Mouse (Mus musculus) liver, postnatal 0 days (tissue): ENCODE results near the gene Rims3. TPM values are rescaled to one million over a fixed set of nuclear protein-coding genes. Genes with fewer than 3 reads are reported as not detected.
A peak's percentile ranks its signal among the peaks of the same experiment; 100 is the strongest.

Source experiments
- ATAC-seq: fragments of 200-750 bp; cut with Nextera tagmentation; 2 replicates; pipeline ENCODE4 v1.8.0; 2017; ENCODE audit warnings: mild to moderate bottlenecking, moderate library complexity
- DNase-seq: peaks from one replicate; pipeline ENCODE4 v3.0.0-alpha.2; 2016
- H3K27ac ChIP-seq: fragments of 300-500 bp; sonication (generic); 2 replicates; pipeline ENCODE4 v1.5.1; 2014; ENCODE audit warnings: antibody characterized with exemption, moderate library complexity, mild to moderate bottlenecking, low read depth
- H3K27me3 ChIP-seq: fragments of 300-500 bp; sonication (generic); 2 replicates; pipeline ENCODE4 v1.6.1; 2014; ENCODE audit warnings: low read length, control low read depth, mixed read lengths; ENCODE audit not compliant: insufficient read depth
- H3K36me3 ChIP-seq: fragments of 300-500 bp; sonication (generic); replicated peaks from 2 replicates; pipeline ENCODE4 v1.6.1; 2014; ENCODE audit warnings: mild to moderate bottlenecking, control low read depth, low read length, moderate library complexity, mixed read lengths; ENCODE audit not compliant: insufficient read depth
- H3K4me1 ChIP-seq: fragments of 300-500 bp; sonication (generic); 2 replicates; pipeline ENCODE4 v1.6.1; 2014; ENCODE audit warnings: antibody characterized with exemption, mild to moderate bottlenecking, control low read depth; ENCODE audit not compliant: insufficient read depth
- H3K4me2 ChIP-seq: fragments of 300-500 bp; sonication (generic); 2 replicates; pipeline ENCODE4 v1.6.1; 2014; ENCODE audit warnings: low read depth, mild to moderate bottlenecking, low read length, moderate library complexity, mixed read lengths
- H3K4me3 ChIP-seq: fragments of 300-500 bp; sonication (generic); 2 replicates; pipeline ENCODE4 v1.5.1; 2014; ENCODE audit warnings: low read depth, low read length
- H3K9ac ChIP-seq: fragments of 300-500 bp; sonication (generic); replicated peaks from 2 replicates; pipeline ENCODE4 v1.6.1; 2014; ENCODE audit warnings: mild to moderate bottlenecking, moderate library complexity
- H3K9me3 ChIP-seq: fragments of 300-500 bp; sonication (generic); 2 replicates; pipeline ENCODE4 v1.6.1; 2016; ENCODE audit warnings: mild to moderate bottlenecking, control low read depth, low read length, mixed read lengths
- CTCF ChIP-seq: sonication (generic); IDR thresholded peaks from 2 replicates; pipeline ENCODE4 v1.5.1; 2016; ENCODE audit warnings: antibody characterized with exemption, low read depth
- EP300 ChIP-seq: IDR thresholded peaks from 2 replicates; pipeline ENCODE4 v1.6.1; 2016; ENCODE audit warnings: antibody characterized with exemption, low read depth, mild to moderate bottlenecking
- WGBS: fragments of 180-500 bp; shearing (Covaris S2); extraction: QIAGEN DNeasy Blood & Tissue Kit; methylation state at CpG from one replicate; pipeline ENCODE4 v1.1.7; 2014; ENCODE audit not compliant: insufficient replicate concordance; 5-methylcytosine and 5-hydroxymethylcytosine counted together
- polyA plus RNA-seq: library from polyadenylated mRNA; unstranded; fragments of >200 nt; fragmentation: Nextera tagmentation; extraction: Ambion mirVana; gene quantifications from 2 replicates; pipeline ENCODE4 v1.2.1, GENCODE M21; 2015

The Rims3 gene
- polyA plus RNA-seq = 0.26 and 0.31 TPM in 2 replicates

- Histone ChIP-seq H3K27me3 (peaks cover 38% of the 10 kb centered on the region), H3K9me3 (no peaks in the 10 kb centered on the region), H3K4me3 (peak within 1 kb of the TSS; percentile 50), H3K9ac (no peak within 1 kb of the TSS; the same call in 1 of the 2 replicates), H3K4me2 (peak within 1 kb of the TSS; percentile 84), H3K27ac (no peak within 1 kb of the TSS), H3K4me1 (no peaks in the 10 kb centered on the region), H3K36me3 (no peaks in the 10 kb centered on the region)
- ATAC-seq = peak; percentile 89
- TF ChIP-seq EP300 (no peak), CTCF (no peak)
- peak; percentile 76 for DNase-seq
- 10% methylated on average over 44 of the region's 68 CpGs for WGBS
These were observed at the start of gene Rims3 for GRCm38 (mm10) chr4:120854588-120855319. Gene Rims3, plus strand, starts transcription at chr4:120854816.

- ATAC-seq = 0 out of 2 replicates have a peak, but pooled peaks have one; percentile 35
- H3K36me3 ChIP-seq = no peaks in the 10 kb centered on the region
- no peak overlapping the region for H3K9ac ChIP-seq
- H3K27me3 ChIP-seq = no peaks in the 10 kb centered on the region
- H3K4me1 ChIP-seq = no peaks in the 10 kb centered on the region; the same call in none of the 2 replicates
- no peaks in the 10 kb centered on the region for H3K9me3 ChIP-seq
- DNase-seq = no peak
- no peak for TF ChIP-seq CTCF
- TF ChIP-seq EP300 = no peak
- peak overlapping the region; percentile 56; the same call in 1 of the 2 replicates for H3K27ac ChIP-seq
- 0 out of 2 replicates have a peak overlapping the region, but pooled peaks have one; percentile 15 for H3K4me2 ChIP-seq
- no peak overlapping the region for H3K4me3 ChIP-seq
These were observed 48.8 kb upstream of the Rims3 start for GRCm38 (mm10) chr4:120805816-120806215.

- Histone ChIP-seq H3K9ac (peak overlapping the region; percentile 69), H3K9me3 (no peaks in the 10 kb centered on the region), H3K4me1 (peaks cover 13% of the 10 kb centered on the region), H3K36me3 (no peaks in the 10 kb centered on the region), H3K4me3 (peak overlapping the region; percentile 60; the same call in 1 of the 2 replicates), H3K4me2 (peak overlapping the region; percentile 80), H3K27me3 (no peaks in the 10 kb centered on the region), H3K27ac (peak overlapping the region; percentile 68)
- WGBS = 52% methylated on average over 1 of the region's 1 CpGs
- no peak for DNase-seq
- ATAC-seq = no peak
- TF ChIP-seq CTCF (no peak), EP300 (no peak)
These were observed 40.9 kb upstream of the Rims3 start for GRCm38 (mm10) chr4:120813762-120814161.

DNA sequence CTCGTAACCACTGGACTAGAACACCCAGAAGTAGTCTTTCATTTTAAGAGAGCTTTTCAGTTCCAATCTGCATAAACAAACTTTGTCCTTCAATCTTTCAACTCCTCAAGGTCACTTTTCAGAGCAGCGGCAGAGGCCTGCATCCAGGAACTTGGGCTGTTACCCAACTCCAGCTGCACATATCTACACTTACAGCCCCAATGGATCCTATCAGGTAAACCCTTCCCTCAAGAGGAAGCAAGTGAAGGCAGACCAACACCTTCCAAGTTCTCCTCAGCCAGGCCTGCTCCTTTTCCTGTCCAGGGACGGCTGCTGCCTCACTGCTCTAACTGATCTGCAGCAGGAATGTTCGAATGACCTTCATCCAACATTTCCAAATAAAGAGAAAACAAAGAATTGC, 40.4 kb upstream of the Rims3 start:
- peak overlapping the region; percentile 69 for H3K9ac ChIP-seq
- H3K4me3 ChIP-seq = peak overlapping the region; percentile 60; the same call in 1 of the 2 replicates
- H3K27me3 ChIP-seq = no peaks in the 10 kb centered on the region
- TF ChIP-seq EP300 (no peak), CTCF (no peak)
- 34% methylated on average over 4 of the region's 4 CpGs for WGBS
- no peaks in the 10 kb centered on the region for H3K36me3 ChIP-seq
- H3K4me2 ChIP-seq = peak overlapping the region; percentile 80
- ATAC-seq = no peak
- peak overlapping the region; percentile 68 for H3K27ac ChIP-seq
- H3K4me1 ChIP-seq = peaks cover 13% of the 10 kb centered on the region
- peak; percentile 14 for DNase-seq
- no peaks in the 10 kb centered on the region for H3K9me3 ChIP-seq

DNA sequence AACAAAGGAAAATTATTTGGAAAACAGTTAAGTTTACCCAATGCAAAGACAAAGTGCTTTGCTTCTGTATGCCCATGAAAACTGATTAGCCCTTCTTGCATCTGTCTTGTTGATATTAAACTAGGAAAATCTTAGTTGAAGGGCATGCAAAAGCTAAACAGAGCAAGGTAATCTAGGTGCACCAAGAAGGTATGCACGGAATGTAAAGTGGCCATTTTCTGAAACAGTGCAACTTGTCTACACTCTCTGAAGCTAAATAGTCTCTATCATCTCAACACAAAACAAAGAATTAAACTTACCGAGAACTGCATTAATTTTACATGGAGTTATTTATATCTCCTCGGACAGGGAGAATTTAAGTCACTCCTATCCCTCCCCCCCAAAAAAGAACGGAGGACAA, 39.5 kb upstream of the Rims3 start:
- whole genome bisulfite sequencing = 16% methylated on average over 4 of the region's 4 CpGs
- H3K4me1 ChIP-seq = peaks cover 13% of the 10 kb centered on the region
- peak overlapping the region; percentile 80 for H3K4me2 ChIP-seq
- TF ChIP-seq EP300 (no peak), CTCF (no peak)
- DNase-seq (no peak), ATAC-seq (0 out of 2 replicates have a peak, but pooled peaks have one; percentile 16)
- H3K36me3 ChIP-seq = no peaks in the 10 kb centered on the region
- peak overlapping the region; percentile 69 for H3K9ac ChIP-seq
- H3K4me3 ChIP-seq = peak overlapping the region; percentile 60
- H3K27ac ChIP-seq = peak overlapping the region; percentile 78
- H3K27me3 ChIP-seq = no peaks in the 10 kb centered on the region
- H3K9me3 ChIP-seq = no peaks in the 10 kb centered on the region

DNA sequence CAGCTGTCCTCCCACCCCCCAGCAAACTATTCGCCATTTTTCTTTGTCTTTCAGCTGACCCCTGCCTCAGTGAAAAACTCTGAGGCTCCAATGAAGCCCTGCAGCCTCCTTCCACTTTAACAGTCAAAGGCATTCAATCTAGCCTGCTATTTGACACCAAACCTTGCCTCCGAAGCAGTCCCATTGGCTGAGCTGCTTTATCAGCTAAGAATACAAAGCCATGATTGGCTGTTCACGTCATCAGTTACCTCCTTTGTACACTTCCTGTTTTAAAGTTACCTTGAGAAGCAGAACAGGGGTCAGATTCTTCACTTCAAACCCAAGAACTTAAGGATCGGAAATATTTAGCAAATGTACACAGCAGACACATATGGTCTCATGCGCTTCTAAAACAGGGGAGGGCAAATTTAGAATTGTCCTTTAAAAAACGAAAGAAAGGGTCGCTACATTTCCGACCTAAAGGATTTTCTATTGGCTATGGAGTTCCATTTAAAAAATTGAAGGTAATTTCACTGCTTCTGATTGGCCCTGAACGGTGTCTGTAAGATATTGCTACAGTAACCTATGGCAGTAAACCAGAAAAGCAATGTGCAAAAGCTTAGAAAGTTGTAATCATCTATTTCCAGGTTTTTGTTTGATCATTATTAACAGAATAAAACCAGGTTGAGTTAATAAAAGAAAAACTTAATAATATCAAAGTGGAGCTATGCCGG, 38.8 kb upstream of the Rims3 start:
- Histone ChIP-seq H3K4me2 (peak overlapping the region; percentile 80), H3K9me3 (no peaks in the 10 kb centered on the region), H3K4me1 (peaks cover 13% of the 10 kb centered on the region), H3K27me3 (no peaks in the 10 kb centered on the region), H3K27ac (peak overlapping the region; percentile 78), H3K9ac (peak overlapping the region; percentile 69), H3K36me3 (no peaks in the 10 kb centered on the region), H3K4me3 (peak overlapping the region; percentile 60)
- 7% methylated on average over 10 of the region's 10 CpGs for WGBS
- DNase-seq = peak; percentile 73
- peak; percentile 99 for ATAC-seq
- TF ChIP-seq EP300 = no peak; the same call in none of the 2 replicates
- TF ChIP-seq CTCF = no peak
